Mouse (Mus musculus): ENCODE data around the gene Wdr86. TPM values are rescaled to one million over a fixed set of nuclear protein-coding genes. Genes with fewer than 3 reads are reported as not detected.
"Not testable (repeated sequence)": the region's sequence is repeated elsewhere in the genome, so short reads cannot be mapped to it uniquely, and the experiment has no call there.

Wdr86 gene
- total RNA-seq, 2 experiments from 2014 or later: 0.18 to 0.55 TPM

GRCm38 (mm10) chr5:24733771-24734426 lies 3.4 kb upstream of the Wdr86 start:
- ATAC-seq (ENCODE audit: poor library complexity, severe bottlenecking): no peak

- no peak for ATAC-seq (ENCODE audit: poor library complexity, severe bottlenecking)
Observed at GRCm38 (mm10) chr5:24733134-24733533, 2.6 kb upstream of the Wdr86 start.

- ATAC-seq (ENCODE audit: poor library complexity, severe bottlenecking): no peak
Observed at GRCm38 (mm10) chr5:24730986-24731385, 459 bp upstream of the Wdr86 start.

- peak; percentile 16 for ATAC-seq (ENCODE audit: poor library complexity, severe bottlenecking)
Observed at GRCm38 (mm10) chr5:24729797-24730487, 585 bp downstream of the Wdr86 start.

- ATAC-seq (ENCODE audit: poor library complexity, severe bottlenecking): no peak
Observed at GRCm38 (mm10) chr5:24726901-24727836, 3.4 kb downstream of the Wdr86 start.

GRCm38 (mm10) chr5:24725897-24726296 lies 4.6 kb downstream of the Wdr86 start:
- ATAC-seq (ENCODE audit: poor library complexity, severe bottlenecking): no peak

GRCm38 (mm10) chr5:24724805-24725204 lies 5.7 kb downstream of the Wdr86 start:
- no peak for ATAC-seq (ENCODE audit: poor library complexity, severe bottlenecking)

GRCm38 (mm10) chr5:24724270-24724634 lies 6.3 kb downstream of the Wdr86 start:
- ATAC-seq (ENCODE audit: poor library complexity, severe bottlenecking): no peak

- no peak for ATAC-seq (ENCODE audit: poor library complexity, severe bottlenecking)
Observed at GRCm38 (mm10) chr5:24723527-24724269, 6.8 kb downstream of the Wdr86 start.

GRCm38 (mm10) chr5:24719852-24720251 lies 10.7 kb downstream of the Wdr86 start:
- no peak for ATAC-seq (ENCODE audit: poor library complexity, severe bottlenecking)

- no peak for ATAC-seq (ENCODE audit: poor library complexity, severe bottlenecking)
Observed at GRCm38 (mm10) chr5:24718076-24718475, 12.5 kb downstream of the Wdr86 start.

GRCm38 (mm10) chr5:24713987-24714386 lies 16.5 kb downstream of the Wdr86 start:
- ATAC-seq (ENCODE audit: poor library complexity, severe bottlenecking): no peak

- no peak for ATAC-seq (ENCODE audit: poor library complexity, severe bottlenecking)
Observed at GRCm38 (mm10) chr5:24713199-24713598, 17.3 kb downstream of the Wdr86 start.

- no peak for ATAC-seq (ENCODE audit: poor library complexity, severe bottlenecking)
Observed at GRCm38 (mm10) chr5:24711615-24712014, 18.9 kb downstream of the Wdr86 start.

- no peak for ATAC-seq (ENCODE audit: poor library complexity, severe bottlenecking)
Observed at GRCm38 (mm10) chr5:24709962-24710361, 20.6 kb downstream of the Wdr86 start.

GRCm38 (mm10) chr5:24704615-24705014 lies 25.9 kb downstream of the Wdr86 start:
- no peak for ATAC-seq (ENCODE audit: poor library complexity, severe bottlenecking)

GRCm38 (mm10) chr5:24701271-24701670 lies 29.3 kb downstream of the Wdr86 start:
- ATAC-seq (ENCODE audit: poor library complexity, severe bottlenecking): no peak

- ATAC-seq (ENCODE audit: poor library complexity, severe bottlenecking): no peak
Observed at GRCm38 (mm10) chr5:24696704-24697103, 33.8 kb downstream of the Wdr86 start.

- ATAC-seq (ENCODE audit: poor library complexity, severe bottlenecking): peak; percentile 64
Observed at GRCm38 (mm10) chr5:24687696-24688095, 42.8 kb downstream of the Wdr86 start.

GRCm38 (mm10) chr5:24686671-24687420 lies 43.7 kb downstream of the Wdr86 start:
- not testable (repeated sequence) for ATAC-seq (ENCODE audit: poor library complexity, severe bottlenecking)
